Mouse (Mus musculus) liver, adult 2 months (tissue): ENCODE data around the gene Esyt2. TPM values are rescaled to one million over a fixed set of nuclear protein-coding genes. Genes with fewer than 3 reads are reported as not detected.
"Not testable (repeated sequence)": the region's sequence is repeated elsewhere in the genome, so short reads cannot be mapped to it uniquely, and the experiment has no call there.

ENCODE experiments used
- DNase-seq: peaks from one replicate; pipeline ENCODE4 v3.0.0-alpha.2; 2011; ENCODE audit warnings: low read depth, low spot score; ENCODE audit errors: extremely low read depth
- H3K27ac ChIP-seq: fragments of 200-500 bp; replicated peaks from 2 replicates; pipeline ENCODE4 v1.5.1; 2012; ENCODE audit warnings: low read depth, mild to moderate bottlenecking, control low read depth, inconsistent platforms, low read length; ENCODE audit not compliant: insufficient read depth
- H3K27me3 ChIP-seq: fragments of 200-500 bp; 2 replicates; pipeline ENCODE4 v1.6.1; 2012; ENCODE audit warnings: mild to moderate bottlenecking, moderate library complexity, low read length, inconsistent platforms; ENCODE audit not compliant: control insufficient read depth, insufficient read depth
- H3K36me3 ChIP-seq: fragments of 200-500 bp; 2 replicates; pipeline ENCODE4 v1.6.1; 2012; ENCODE audit warnings: low read length, inconsistent platforms; ENCODE audit not compliant: control insufficient read depth, insufficient read depth
- H3K4me1 ChIP-seq: fragments of 200-500 bp; 2 replicates; pipeline ENCODE4 v1.6.1; 2011; ENCODE audit warnings: low read length; ENCODE audit not compliant: control insufficient read depth, insufficient read depth
- H3K4me3 ChIP-seq: fragments of 200-500 bp; 2 replicates; pipeline ENCODE4 v1.5.1; 2011; ENCODE audit warnings: low read depth, mild to moderate bottlenecking, control low read depth, low read length, moderate library complexity; ENCODE audit not compliant: insufficient read depth
- H3K79me2 ChIP-seq: fragments of 200-500 bp; 2 replicates; pipeline ENCODE4 v1.6.1; 2012; ENCODE audit warnings: inconsistent platforms, mild to moderate bottlenecking, low read length, moderate library complexity; ENCODE audit not compliant: control insufficient read depth, insufficient read depth
- H3K9ac ChIP-seq: fragments of 200-500 bp; 2 replicates; pipeline ENCODE4 v1.6.1; 2012; ENCODE audit warnings: low read depth, mild to moderate bottlenecking, control low read depth, inconsistent platforms, low read length
- CTCF ChIP-seq: fragments of 200-500 bp; IDR thresholded peaks from 2 replicates; pipeline ENCODE4 v1.5.1; 2011; ENCODE audit warnings: low read depth, low read length, control low read depth
- POLR2A ChIP-seq: fragments of 200-500 bp; IDR thresholded peaks from 2 replicates; pipeline ENCODE4 v1.6.1; 2011; ENCODE audit warnings: low read length, control low read depth; ENCODE audit not compliant: insufficient read depth; ENCODE audit errors: extremely low read depth
- WGBS: fragments of 180-500 bp; shearing (Covaris S2); methylation state at CpG from one replicate; pipeline ENCODE4 v1.1.7; 2018; 5-methylcytosine and 5-hydroxymethylcytosine counted together
- polyA plus RNA-seq: library from polyadenylated mRNA; depleted of rRNA; stranded (reverse); fragments of >200 nt; gene quantifications from 2 replicates; pipeline ENCODE4 v1.2.3, GENCODE M21; 2012
- total RNA-seq: library from RNA; depleted of rRNA; stranded (reverse); fragments of >200 nt; gene quantifications from 2 replicates; pipeline ENCODE4 v1.2.3, GENCODE M21; 2014

Esyt2 gene
- total and polyA plus RNA-seq, 2 experiments: 2.4 to 27.7 TPM

- Histone ChIP-seq H3K79me2 (no peaks in the 10 kb centered on the region), H3K9ac (no peak overlapping the region), H3K27ac (no peak overlapping the region), H3K4me3 (no peak overlapping the region), H3K27me3 (no peaks in the 10 kb centered on the region), H3K36me3 (no peaks in the 10 kb centered on the region), H3K4me1 (peaks cover 1% of the 10 kb centered on the region; the same call in 1 of the 2 replicates)
- DNase-seq: no peak
- no peak for TF ChIP-seq CTCF
- TF ChIP-seq POLR2A: no peak
- WGBS: 89% methylated on average over 2 of the region's 2 CpGs
Observed at GRCm38 (mm10) chr12:116264756-116265155, 16.2 kb upstream of the Esyt2 start.

DNA sequence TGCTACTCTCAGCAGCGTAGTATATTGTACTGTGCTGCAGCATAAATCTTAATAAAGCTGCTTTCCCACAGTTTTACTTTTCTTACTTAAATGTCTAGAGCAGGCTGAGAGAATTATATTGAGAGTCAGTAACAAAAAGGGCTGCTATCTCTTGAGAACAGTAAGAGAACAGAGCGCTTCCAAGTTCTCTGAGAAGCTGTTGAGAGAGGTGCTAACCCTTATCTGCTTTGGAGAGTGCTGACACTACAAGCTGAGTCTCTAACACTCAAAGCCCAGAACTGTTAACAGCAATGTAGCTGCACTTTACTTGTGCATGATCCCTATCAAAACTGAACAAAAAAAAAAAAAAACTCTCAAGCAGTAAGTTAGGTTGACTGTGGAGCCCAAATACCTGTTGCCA, 15.7 kb upstream of the Esyt2 start:
- no peak for DNase-seq
- WGBS: 88% methylated on average over 2 of the region's 2 CpGs
- Histone ChIP-seq H3K27ac (no peak overlapping the region), H3K4me1 (peaks cover 1% of the 10 kb centered on the region; the same call in 1 of the 2 replicates), H3K4me3 (no peak overlapping the region), H3K27me3 (no peaks in the 10 kb centered on the region), H3K79me2 (no peaks in the 10 kb centered on the region), H3K36me3 (no peaks in the 10 kb centered on the region), H3K9ac (no peak overlapping the region)
- TF ChIP-seq CTCF (no peak), POLR2A (no peak)

- no peak for DNase-seq
- Histone ChIP-seq H3K4me3 (no peak overlapping the region), H3K79me2 (no peaks in the 10 kb centered on the region), H3K9ac (no peak overlapping the region), H3K27ac (no peak overlapping the region), H3K36me3 (no peaks in the 10 kb centered on the region), H3K27me3 (no peaks in the 10 kb centered on the region), H3K4me1 (no peaks in the 10 kb centered on the region)
- TF ChIP-seq POLR2A: no peak
- TF ChIP-seq CTCF: no peak
- 62% methylated on average over 5 of the region's 5 CpGs for WGBS
Observed at GRCm38 (mm10) chr12:116269450-116269849, 11.5 kb upstream of the Esyt2 start.

GRCm38 (mm10) chr12:116270538-116270937, 10.5 kb upstream of the Esyt2 start:
- H3K36me3 ChIP-seq: no peaks in the 10 kb centered on the region
- WGBS: 86% methylated on average over 1 of the region's 1 CpGs

GRCm38 (mm10) chr12:116271071-116271470, 9.9 kb upstream of the Esyt2 start:
- TF ChIP-seq POLR2A (no peak), CTCF (no peak)
- H3K27ac ChIP-seq: no peak overlapping the region
- no peak overlapping the region for H3K9ac ChIP-seq
- H3K4me3 ChIP-seq: no peak overlapping the region
- H3K36me3 ChIP-seq: no peaks in the 10 kb centered on the region
- no peaks in the 10 kb centered on the region for H3K79me2 ChIP-seq
- no peaks in the 10 kb centered on the region for H3K27me3 ChIP-seq
- no peaks in the 10 kb centered on the region for H3K4me1 ChIP-seq
- WGBS: 96% methylated on average over 2 of the region's 2 CpGs
- DNase-seq: no peak

More at GRCm38 (mm10) chr12:116270538-116270937, 10.5 kb upstream of the Esyt2 start:
- no peak overlapping the region for H3K9ac ChIP-seq
- no peaks in the 10 kb centered on the region for H3K27me3 ChIP-seq
- TF ChIP-seq POLR2A (no peak), CTCF (no peak)
- no peak for DNase-seq
- H3K79me2 ChIP-seq: no peaks in the 10 kb centered on the region
- H3K4me3 ChIP-seq: no peak overlapping the region
- H3K27ac ChIP-seq: no peak overlapping the region
- H3K4me1 ChIP-seq: no peaks in the 10 kb centered on the region

DNA sequence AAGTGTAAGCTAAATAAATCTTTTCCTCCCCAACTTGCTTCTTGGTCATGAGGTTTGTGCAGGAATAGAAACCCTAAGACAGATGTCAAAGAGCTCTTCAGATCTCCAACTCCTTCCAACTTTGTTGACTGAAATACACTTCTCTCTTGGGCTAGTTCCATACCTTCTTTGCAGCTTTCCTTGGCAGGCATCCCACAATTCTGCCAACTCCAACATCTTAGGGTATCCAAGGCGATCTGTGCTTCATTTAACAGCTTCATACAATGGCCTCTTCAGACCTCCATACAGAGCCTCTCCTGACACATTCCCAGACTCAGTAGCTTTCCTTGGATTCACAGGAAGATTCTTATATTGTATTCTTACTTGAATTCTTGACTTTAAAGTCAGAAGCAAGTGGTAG, 7.3 kb upstream of the Esyt2 start:
- DNase-seq: no peak
- Histone ChIP-seq H3K36me3 (no peaks in the 10 kb centered on the region), H3K4me1 (no peaks in the 10 kb centered on the region), H3K27ac (no peak overlapping the region), H3K79me2 (no peaks in the 10 kb centered on the region), H3K9ac (no peak overlapping the region), H3K27me3 (no peaks in the 10 kb centered on the region), H3K4me3 (no peak overlapping the region)
- 86% methylated on average over 1 of the region's 1 CpGs for WGBS
- TF ChIP-seq POLR2A (no peak), CTCF (no peak)

- 87% methylated on average over 2 of the region's 2 CpGs for WGBS
- H3K79me2 ChIP-seq, H3K4me1 ChIP-seq, DNase-seq, H3K9ac ChIP-seq, H3K36me3 ChIP-seq, H3K27me3 ChIP-seq, H3K4me3 ChIP-seq, H3K27ac ChIP-seq: not testable (repeated sequence)
Observed at GRCm38 (mm10) chr12:116275086-116275485, 5.9 kb upstream of the Esyt2 start, which contains the start of gene Gm11027. Gm11027 (plus strand) TSS chr12:116275386.
